Mouse (Mus musculus) gastrocnemius, postnatal 36 days (tissue): Measurements from ENCODE around the gene 2310011J03Rik. TPM values are rescaled to one million over a fixed set of nuclear protein-coding genes. Genes with fewer than 3 reads are reported as not detected.

ENCODE experiments used
- DNase-seq, 2 experiments: peaks; one replicate each; pipeline ENCODE4 v3.0.0; 2022
- intact Hi-C: fragments of 180-260 bp; cut with DNase I; formaldehyde crosslinking; loops from one replicate; pipeline ENCODE4 v1.15.1; 2025
- total RNA-seq, 2 experiments: library from RNA; stranded (reverse); gene quantifications; 2 replicates each; pipeline ENCODE4 v1.2.3; 2021

2310011J03Rik gene
- total RNA-seq, 2 experiments from 2014 or later = 5.5 to 6.2 TPM

DNA sequence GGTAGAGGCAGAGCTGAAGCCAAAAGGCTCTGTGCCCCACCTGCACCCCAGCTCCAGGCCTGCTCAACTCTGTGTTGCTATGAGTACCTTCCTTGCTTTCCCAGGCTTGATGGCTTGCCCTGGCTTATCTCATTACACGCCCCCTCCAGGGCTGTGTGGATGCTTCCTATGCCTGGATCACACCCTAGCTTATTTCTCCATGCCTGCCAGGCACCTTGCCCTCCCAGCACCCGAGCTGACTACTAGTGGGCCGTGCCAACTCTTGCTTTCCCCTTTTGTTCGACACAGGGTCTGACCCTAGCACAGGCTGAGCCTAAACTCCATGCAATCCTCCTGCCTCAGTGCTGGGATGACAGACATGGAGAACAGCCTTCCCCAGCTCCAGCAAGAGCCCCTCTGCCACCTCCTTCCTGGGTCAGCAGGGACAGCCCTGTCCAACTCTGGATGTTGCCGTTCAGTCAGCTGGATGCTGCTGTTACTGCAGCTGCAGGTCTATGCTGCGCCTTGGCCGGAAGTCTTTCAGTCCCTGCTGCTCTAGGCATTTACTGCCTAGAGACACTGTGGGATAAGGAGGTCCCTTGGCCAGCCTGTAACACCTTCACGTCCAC lies 22.7 kb downstream of the 2310011J03Rik start:
- no peak for DNase-seq
- intact Hi-C loops = no loop called here

DNA sequence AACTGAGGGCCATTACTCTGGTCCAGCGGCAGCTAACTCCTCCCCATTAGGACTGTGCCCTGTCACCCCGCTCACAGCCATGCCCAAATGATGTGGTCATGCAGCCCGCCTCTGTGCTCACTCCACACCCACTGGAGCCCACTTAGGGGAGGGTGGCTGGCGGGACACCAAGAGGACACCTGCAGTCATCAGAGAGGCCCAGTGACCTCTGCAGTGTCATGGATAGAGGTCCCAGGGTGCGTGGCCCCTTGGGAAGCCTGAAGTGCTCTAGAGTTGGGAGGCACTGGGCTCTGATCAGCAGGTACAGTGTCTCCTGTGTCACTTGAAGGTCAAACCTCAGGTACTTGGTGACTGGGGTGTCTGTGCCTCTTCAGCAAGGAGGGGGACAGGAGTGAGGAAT lies 23.5 kb downstream of the 2310011J03Rik start:
- DNase-seq = no peak
- intact Hi-C loops = no loop called here

DNA sequence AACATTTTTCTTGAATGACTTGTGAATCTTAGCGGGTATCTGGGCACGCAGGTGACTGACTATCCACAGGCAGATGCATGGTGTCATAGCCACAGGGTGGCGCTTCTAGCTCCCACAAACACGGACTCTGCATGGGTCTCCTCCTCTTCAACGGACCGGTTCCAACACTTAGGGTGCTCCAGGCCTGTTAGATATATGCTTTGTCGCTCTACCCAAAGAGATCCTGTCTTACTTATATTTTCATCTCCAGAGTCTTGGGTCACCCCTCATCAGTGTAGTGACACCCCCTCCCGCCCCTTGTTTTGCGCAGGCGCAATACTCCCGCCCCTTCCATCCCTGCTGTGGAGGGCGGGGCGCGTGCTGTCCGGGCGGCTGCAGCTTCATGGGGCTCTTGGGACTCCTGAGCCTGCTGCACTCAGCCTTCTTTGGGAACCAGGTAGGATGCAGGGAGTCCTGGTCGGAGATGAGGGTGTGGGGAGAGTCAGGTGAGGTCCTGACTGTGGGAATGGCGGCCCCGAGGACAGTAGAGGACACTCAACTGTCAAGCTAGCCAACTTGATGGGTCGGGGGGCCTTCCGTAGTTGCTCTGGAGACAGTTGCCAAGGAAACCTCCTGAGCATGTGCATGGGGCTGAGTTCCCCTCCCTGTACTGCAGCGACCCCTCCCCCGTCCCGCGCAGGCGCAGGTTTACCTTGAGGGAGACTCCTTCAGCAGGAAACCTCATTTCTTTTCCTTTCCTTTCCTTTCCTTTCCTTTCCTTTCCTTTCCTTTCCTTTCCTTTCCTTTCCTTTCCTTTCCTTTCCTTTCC lies 24.5 kb downstream of the 2310011J03Rik start, which contains the start of gene Apc2:
Apc2 (plus strand) TSS at position 360 of the 808 bp plus-strand sequence.
- peak; percentile 66 to 72 for DNase-seq
- intact Hi-C loops = loop anchor here (1.0 kb wide), 2 partner anchors 53 to 78 kb away; no protein-coding TSS in a partner anchor

DNA sequence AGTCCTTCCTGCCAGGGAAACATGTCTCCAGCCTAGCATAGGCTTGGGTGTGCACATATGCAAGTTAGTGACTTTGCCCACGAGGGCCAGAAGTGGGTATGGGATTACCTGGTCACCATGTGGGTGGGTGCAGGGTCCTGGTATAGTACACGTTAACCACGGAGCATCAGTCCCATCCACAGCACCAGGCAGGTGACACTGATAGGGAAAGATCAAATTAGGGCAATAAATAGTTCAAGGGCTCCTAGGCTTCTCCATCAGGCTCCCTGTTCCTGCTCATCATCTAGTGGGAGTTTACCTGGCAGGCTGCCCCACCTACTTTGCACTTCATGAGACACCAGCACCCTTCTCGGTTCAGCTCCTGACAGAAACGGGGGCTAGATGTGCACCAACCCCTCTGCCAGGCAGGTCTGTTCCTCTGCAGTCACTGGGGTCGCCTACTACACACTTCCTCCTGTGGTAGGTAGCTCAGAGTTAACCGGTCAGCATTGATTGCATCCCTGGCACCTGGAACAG lies 25.5 kb downstream of the 2310011J03Rik start:
- no peak for DNase-seq
- intact Hi-C loops = loop anchor here (1.0 kb wide), 2 partner anchors 54 to 79 kb away; no protein-coding TSS in a partner anchor

DNA sequence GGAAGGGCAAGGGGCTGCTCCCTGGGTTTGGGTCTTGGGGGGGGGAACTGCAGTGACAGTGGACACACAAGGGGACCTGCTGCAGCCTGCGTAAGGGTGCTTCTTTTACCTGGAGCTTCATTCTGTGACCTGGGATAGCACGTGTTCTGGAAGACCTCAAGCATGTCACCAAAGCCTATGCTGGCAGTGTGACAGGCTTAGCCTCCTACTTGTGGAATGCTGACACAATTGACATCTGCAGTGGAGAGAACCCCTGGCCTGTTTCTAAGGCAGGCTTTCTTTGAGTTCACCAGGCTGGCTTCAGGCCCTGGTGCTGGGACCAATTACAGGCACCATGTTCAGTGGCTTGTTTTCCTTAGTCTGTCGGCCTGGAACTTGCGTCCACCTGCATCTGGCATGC lies 26.0 kb downstream of the 2310011J03Rik start:
- DNase-seq = no peak
- intact Hi-C loops = no loop called here

DNA sequence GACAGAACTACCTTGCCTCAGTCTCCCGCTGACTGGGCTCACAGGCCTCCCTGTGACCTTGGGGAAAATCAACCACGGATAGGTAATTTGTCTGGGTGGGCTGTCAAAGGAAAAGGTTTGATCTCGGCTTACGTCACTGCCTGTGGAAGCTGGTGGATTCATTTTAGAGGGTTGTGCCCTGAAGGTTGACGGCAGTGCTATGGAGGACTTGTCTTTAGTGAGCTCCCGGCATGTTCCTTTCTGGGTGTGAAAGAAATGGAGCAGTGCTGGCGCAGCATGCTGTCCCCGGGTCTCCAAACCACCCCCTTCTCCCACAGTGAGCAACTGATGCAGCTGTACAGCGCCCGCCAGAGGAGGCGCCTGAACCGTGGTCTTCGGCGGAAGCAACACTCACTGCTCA lies 27.0 kb downstream of the 2310011J03Rik start:
- DNase-seq = no peak
- intact Hi-C loops = no loop called here

DNA sequence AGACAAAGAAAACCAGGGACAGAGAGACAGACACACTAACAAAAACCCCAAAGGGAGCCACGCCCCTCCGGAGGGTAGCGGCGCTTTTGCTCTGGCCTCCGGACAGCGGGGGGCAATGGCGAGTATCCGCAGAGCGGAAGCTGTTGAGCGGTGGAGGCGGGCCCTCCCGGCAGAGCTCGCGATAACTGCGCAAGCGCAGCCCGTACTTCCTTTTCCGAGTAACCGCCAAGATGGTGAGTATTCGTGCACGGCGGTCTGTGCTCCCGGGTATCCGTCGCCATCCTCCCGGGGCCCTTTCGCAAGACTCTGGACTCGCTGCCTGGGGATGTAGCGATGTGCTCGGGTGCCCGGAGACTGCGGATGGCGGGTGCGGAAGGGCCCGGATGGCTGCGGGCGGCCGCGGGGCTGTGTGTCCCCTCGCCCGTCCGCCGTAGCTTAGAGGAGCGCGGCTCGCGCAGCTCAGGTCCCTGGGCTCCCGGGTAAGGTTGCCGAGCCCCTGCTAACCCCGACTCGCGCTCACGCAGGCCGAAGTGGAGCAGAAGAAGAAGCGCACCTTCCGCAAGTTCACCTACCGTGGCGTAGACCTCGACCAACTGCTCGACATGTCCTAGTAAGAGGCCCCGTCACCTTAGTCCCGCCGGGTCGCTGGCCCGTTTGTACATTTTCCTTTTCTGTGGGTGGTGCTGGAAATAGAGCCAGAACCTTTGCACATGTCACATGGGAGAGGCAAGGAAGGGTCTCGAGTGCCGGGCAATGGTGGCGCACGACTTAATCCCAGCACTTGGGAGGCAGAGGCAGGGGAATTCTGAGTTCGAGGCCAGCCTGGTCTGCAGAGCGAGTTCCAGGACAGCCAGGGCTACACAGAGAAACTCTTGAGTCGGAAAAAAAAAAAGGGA lies 27.8 kb downstream of the 2310011J03Rik start, which contains the start of gene Rps15:
Rps15 (plus strand) TSS at position 203 of the 896 bp plus-strand sequence.
- intact Hi-C loops = no loop called here
- peak; percentile 89 to 92 for DNase-seq

DNA sequence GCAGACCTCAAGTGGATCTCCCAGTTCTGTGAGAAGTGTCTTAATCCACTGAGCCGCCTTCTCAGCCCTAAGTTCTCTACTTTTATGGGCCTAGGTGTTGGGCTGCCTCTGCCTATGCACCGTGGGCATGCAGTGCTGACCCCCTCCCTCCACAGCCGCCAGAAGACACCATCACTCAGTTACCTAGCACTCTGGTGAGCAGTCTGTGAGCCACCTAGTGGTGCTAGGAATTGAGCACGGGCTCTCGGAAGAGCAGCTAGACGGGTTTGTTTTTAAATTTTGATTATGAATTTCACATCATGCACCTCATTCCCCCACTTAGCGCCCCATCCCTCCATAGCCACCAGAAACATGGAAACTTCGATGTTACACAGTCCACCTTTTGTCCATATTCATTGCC lies 31.7 kb downstream of the 2310011J03Rik start:
- DNase-seq = no peak
- intact Hi-C loops = no loop called here

DNA sequence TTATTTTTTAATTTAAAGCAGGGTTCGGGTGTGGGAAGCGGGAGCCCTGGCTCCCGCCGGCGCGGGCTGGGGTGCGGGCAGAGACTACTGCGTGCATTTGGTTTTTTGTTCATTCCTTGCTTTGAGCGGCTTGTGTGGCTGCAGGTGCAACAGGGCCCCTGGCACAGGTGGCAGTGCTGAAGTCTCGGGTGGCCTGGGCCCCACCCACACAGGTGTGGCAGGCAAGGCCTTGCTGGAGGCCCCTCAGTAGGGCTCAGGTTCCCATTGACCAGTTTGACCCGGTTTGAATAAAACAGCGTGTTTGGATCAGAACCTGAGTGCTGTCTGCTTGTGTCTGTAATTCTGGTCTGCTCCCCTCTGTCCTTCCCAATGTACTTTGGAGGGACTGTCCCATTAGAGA lies 32.2 kb downstream of the 2310011J03Rik start:
- intact Hi-C loops = no loop called here
- DNase-seq = no peak

DNA sequence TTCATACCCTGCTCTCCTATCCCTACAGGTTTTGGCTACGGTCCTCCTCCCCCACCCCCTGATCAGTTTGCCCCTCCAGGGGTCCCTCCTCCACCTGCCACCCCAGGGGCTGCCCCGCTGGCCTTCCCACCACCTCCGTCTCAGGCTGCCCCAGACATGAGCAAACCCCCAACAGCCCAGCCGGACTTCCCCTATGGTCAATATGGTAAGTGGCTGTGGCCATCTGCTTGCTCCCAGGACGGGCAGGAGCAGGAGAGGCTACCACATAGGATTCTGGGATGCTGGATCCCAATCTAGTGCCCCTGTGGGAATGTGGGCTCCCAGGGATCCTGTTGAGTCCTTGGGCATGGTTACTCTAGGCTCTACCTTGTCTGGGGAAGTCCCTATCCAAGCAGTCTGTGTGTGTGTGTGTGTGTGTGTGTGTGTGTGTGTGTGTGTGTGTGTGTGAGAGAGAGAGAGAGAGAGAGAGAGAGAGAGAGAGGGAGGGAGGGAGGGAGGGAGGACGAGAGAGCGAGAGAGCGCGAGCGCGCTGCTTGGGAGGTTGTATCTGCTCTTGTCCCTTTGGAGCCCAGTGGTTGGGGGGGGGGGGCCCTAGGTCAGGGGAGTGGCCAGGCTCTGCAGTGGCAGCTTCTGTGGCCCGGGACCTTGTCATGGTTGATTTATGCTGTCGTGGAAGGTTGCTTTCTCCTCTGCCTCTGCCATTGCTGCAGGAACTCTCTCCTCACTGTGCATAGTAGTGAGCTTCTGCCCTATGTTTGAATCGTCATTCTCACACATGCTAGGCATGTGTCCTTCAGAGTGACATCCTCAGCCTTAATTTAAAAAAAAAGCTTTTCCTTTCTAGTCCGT lies 34.9 kb downstream of the 2310011J03Rik start:
- intact Hi-C loops = no loop called here
- no peak for DNase-seq

DNA sequence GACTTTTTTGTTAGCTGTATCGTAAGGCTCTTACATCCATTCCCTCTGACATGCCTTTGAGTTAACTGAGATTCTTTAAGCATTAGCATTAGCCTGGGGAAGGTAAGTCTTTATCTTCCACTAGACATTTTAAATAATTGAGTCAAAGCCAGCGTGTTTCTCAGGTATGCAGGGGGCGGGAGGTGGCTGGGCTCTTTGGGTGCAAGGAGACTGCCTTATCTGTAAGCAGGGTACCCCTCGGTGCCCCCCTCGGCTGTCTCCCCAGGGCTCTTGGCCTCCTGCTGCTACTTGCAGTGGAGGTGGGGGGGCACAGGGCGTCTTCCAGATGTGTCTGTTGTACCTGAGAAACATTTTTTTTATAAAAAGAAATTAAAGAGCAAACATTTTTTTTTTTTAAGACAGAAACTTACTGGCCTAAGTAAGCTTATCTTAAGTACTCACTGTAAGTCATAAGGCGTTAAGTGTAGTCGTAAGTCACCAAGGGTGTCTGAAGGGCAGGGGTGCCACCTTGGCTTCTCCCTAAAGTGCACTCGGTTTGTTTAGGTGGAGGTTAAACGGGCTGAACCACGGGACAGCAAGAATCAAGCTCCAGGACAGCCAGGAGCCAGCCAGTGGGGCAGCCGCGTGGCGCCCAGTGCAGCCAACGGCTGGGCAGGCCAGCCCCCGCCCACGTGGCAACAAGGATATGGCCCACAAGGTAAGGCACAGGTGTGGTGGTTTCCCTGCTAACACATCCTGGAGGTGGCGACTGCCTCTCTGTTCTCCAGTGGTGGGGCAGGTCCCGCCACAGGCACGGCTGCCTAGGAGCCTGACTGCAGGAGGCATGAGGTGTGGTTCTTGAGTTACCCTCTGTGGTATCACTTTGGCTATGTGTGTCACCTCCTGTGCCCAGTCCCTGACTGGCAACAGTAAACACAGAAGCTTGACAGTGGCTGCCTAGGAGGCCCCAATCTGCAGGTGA lies 37.6 kb downstream of the 2310011J03Rik start:
- no peak for DNase-seq

DNA sequence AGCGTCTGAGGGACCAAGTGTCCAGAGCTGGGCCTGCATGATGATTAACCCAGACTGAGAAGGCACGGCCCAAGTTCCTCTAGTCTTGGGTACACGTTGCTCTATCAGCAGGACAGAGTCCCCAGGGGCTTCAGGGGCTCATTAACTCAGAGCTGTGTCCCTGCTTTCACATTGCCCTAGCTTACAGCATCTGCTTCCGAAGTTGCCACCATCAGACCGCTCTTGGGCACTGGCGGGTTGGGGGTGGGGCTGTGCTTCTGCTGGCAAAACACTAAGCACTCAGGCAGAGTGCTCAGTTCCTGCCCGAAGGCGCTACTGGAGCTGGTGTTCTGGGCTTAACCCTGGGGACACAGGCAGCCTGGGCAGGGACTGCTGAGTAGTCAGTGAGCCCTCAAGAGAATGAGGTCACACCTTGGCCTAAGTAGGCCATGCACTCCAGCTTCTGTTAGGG lies 38.4 kb downstream of the 2310011J03Rik start:
- intact Hi-C loops = no loop called here
- no peak for DNase-seq

More for the DNA sequence above, 37.6 kb downstream of the 2310011J03Rik start:
- intact Hi-C loops = no loop called here

DNA sequence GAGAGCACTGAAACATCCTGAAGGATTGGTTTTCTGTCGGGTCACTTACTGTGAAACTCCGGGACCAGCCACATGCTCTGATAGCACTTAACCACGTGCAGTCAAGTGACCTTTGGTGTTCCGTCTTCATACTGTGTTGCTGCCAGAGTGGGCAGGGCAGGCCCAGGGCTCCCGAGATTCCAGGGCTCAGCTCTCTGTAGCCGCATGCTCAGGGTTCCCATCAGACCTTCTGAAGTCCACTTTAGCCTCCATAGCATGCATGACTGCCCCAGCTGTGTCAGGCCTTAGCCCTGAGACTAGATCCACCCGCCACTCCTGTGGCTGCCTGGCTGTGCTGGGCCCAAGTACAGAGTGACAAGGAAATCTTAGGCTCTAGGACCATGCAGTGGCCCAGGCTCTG lies 39.0 kb downstream of the 2310011J03Rik start:
- intact Hi-C loops = no loop called here
- DNase-seq = no peak

DNA sequence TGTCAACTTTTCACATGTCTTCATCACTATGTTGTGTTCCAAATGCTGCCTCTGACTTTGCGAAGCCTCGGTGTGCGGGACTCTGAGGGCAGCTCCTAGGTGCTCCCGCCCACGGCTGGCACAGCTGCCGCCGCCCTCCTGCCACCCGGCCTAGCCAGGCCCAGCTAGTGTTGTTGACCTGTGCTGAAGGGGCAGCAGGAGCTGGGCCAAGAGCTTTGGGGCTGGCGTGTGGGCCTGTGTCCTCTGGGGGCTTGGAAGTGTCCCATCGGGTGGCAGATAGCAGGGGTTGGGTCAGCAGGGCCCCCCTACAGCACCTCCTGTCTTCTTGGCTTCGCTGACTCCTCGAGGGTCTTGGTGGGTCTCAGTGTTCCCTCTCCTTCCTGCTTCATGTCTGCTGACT lies 41.1 kb downstream of the 2310011J03Rik start:
- DNase-seq = no peak
- intact Hi-C loops = no loop called here

DNA sequence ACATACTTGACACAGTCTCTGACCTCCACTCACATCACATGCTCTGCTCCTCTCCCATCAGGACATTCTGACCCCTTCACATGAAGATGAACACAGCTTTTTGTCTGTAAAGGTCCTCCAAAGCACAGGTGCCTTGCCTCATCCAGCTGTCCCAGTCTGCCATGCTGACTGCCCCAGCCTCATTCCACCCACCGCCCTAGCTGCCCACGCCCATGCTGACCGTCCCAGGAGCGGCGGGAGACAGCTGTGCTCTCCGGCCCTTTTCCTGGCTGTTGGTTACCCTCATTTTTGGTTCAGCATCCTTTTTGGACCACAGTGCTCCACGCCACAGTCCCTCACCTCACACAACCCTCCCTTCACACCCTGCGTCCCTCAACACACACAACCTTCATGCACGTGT lies 41.9 kb downstream of the 2310011J03Rik start:
- intact Hi-C loops = no loop called here
- DNase-seq = no peak

DNA sequence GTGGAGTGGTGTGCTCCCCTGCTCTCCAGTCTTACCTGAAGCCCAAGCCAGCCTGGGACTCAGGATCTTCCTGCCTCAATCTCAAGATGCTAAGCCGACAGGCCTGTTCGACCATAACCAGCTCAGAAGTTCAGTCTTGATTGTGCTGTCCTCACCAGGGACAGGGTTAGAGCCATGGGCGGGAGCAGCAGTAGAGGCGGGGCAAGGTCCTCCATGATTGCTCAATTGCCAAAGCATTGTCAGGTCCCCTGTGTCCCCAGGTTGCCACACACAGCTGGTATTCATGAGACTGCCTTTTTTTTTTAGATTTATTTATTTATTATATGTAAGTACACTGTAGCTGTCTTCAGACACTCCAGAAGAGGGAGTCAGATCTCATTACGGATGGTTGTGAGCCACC lies 44.1 kb downstream of the 2310011J03Rik start:
- DNase-seq = no peak
- intact Hi-C loops = no loop called here

DNA sequence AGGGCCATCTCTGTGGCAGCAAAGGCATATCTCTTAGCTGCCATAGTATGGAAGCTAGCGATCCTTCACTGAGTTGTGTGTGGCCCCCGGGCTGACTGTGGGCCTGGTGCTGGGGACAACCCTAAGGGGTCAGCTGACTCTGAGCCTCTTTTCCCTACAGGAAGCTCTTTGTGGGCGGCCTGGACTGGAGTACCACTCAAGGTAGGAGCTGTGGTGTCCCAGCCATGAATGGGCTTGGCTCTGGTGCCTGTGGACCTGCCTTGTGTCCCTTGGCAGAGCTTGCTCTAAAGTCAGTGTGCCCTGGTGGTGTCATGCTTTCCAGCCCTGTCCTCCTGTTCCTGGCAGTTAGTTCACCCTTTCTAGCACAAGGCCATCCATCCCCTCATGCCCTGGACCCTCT lies 46.5 kb downstream of the 2310011J03Rik start:
- DNase-seq = no peak
- intact Hi-C loops = no loop called here

DNA sequence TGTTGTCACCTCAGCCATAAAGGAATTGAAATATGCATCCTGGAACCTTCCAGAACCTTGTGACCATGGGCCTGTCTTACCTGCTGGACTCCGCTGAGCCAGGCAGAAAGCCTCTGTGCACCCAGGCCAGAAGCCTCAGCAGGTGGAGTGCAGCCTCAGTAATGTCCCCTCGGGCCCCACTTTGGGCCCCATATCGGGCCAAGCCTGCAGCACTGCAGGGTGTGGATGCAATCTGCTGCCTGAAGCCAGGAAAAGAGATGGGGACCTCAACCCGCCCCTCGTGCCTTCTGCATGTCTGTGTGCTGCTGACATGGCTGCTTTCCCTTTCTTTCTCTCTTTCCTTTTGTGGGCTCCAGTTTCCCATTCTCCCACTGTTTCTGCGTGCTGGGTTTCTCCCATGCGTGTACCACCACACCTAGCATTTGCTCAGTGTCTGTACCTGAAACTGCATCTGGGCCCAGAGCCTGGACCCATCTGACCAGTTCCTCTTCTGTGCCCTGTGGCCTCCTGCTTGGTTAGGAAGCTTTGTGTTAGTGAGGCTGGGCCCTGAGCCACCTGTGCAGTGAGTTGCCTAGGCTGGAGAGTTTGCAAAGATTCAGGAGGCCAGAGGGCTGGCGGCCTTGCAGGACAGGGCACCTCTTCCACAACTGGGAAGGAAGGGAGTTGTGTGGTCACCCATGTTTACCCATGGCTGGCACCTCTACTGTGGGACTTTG lies 48.3 kb downstream of the 2310011J03Rik start:
- peak in 1 of 2 experiments; percentile 14 for DNase-seq

More for the DNA sequence above, 48.3 kb downstream of the 2310011J03Rik start:
- intact Hi-C loops = no loop called here
